Mouse (Mus musculus) kidney, embryonic 16.5 days (tissue): ENCODE results near the gene Dcaf17. TPM values are rescaled to one million over a fixed set of nuclear protein-coding genes. Genes with fewer than 3 reads are reported as not detected.

Source experiments
- ATAC-seq: fragments of 200-750 bp; cut with Nextera tagmentation; 2 replicates; pipeline ENCODE4 v1.8.0; 2017; ENCODE audit warnings: moderate TSS enrichment; ENCODE audit not compliant: low FRiP score, low TSS enrichment
- H3K27ac ChIP-seq: fragments of 300-500 bp; sonication (generic); 2 replicates; pipeline ENCODE4 v1.5.1; 2014; ENCODE audit warnings: low read length
- H3K27me3 ChIP-seq: fragments of 300-500 bp; sonication (generic); 2 replicates; pipeline ENCODE4 v1.6.1; 2014; ENCODE audit warnings: low read length, control low read depth, mixed read lengths; ENCODE audit not compliant: insufficient read depth
- H3K36me3 ChIP-seq: fragments of 300-500 bp; sonication (generic); 2 replicates; pipeline ENCODE4 v1.6.1; 2014; ENCODE audit warnings: low read length, control low read depth, mixed read lengths; ENCODE audit not compliant: insufficient read depth
- H3K4me1 ChIP-seq: fragments of 300-500 bp; sonication (generic); 2 replicates; pipeline ENCODE4 v1.6.1; 2014; ENCODE audit warnings: low read length, control low read depth, mixed read lengths; ENCODE audit not compliant: insufficient read depth
- H3K4me2 ChIP-seq: fragments of 300-500 bp; sonication (generic); replicated peaks from 2 replicates; pipeline ENCODE4 v1.6.1; 2014; ENCODE audit warnings: low read depth, low read length
- H3K4me3 ChIP-seq: fragments of 300-500 bp; sonication (generic); 2 replicates; pipeline ENCODE4 v1.5.1; 2014; ENCODE audit warnings: mild to moderate bottlenecking, low read length
- H3K9ac ChIP-seq: fragments of 300-500 bp; sonication (generic); replicated peaks from 2 replicates; pipeline ENCODE4 v1.6.1; 2014; ENCODE audit warnings: low read length
- H3K9me3 ChIP-seq: fragments of 300-500 bp; sonication (generic); 2 replicates; pipeline ENCODE4 v1.6.1; 2016; ENCODE audit warnings: low read length, control low read depth
- WGBS: fragments of 180-500 bp; shearing (Covaris S2); extraction: QIAGEN DNeasy Blood & Tissue Kit; methylation state at CpG from one replicate; pipeline ENCODE4 v1.1.7; 2014; 5-methylcytosine and 5-hydroxymethylcytosine counted together
- polyA plus RNA-seq: library from polyadenylated mRNA; unstranded; fragments of >200 nt; fragmentation: Nextera tagmentation; extraction: Ambion mirVana; gene quantifications from 2 replicates; pipeline ENCODE4 v1.2.1, GENCODE M21; 2015

Gene Dcaf17
- polyA plus RNA-seq, 1 experiment from 2014 or later = 37.7 TPM

DNA sequence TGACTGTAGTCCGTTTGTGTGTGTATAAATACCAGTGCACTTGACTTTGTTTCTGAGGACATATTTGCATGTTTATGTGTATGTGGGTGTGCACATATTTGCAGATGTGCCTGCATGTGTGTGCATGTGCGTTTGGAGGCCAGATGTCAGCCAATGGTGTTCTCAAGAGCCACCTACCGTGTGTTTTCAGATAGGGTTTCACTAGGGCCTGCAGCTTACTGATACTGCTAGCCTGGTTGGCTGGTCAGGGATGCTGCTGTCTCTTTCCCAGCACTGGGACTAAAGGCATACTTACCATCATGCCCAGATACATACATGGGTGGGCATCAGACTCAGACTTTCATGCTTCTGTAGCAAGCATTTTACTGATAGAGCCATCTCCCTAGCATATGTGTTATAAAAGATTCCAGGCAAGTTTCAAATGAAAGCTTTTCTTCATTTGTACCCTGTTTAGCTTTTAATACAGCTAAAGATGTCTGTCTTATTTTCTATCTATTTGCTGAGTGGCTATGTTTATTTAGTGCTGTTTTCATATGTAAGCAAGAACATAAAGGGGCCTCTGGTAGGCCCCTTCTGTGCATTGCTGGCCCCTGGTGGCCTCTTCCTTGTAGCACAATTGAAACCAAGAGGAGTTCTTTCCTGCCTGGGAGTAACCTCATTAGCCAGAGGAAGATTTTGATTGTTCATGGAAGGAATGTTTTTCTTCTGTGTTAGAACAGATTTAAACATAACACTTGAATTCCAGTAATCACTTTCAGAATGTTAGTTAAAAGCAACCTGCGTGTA is 35.7 kb downstream of the Dcaf17 start:
- H3K9ac ChIP-seq = no peak overlapping the region
- H3K4me2 ChIP-seq = no peak overlapping the region
- no peaks in the 10 kb centered on the region for H3K27me3 ChIP-seq
- 82% methylated on average over 4 of the region's 4 CpGs for WGBS
- H3K4me1 ChIP-seq = no peaks in the 10 kb centered on the region
- no peak overlapping the region for H3K27ac ChIP-seq
- no peak overlapping the region for H3K4me3 ChIP-seq
- H3K9me3 ChIP-seq = no peaks in the 10 kb centered on the region
- H3K36me3 ChIP-seq = peaks cover 28% of the 10 kb centered on the region
- no peak for ATAC-seq

DNA sequence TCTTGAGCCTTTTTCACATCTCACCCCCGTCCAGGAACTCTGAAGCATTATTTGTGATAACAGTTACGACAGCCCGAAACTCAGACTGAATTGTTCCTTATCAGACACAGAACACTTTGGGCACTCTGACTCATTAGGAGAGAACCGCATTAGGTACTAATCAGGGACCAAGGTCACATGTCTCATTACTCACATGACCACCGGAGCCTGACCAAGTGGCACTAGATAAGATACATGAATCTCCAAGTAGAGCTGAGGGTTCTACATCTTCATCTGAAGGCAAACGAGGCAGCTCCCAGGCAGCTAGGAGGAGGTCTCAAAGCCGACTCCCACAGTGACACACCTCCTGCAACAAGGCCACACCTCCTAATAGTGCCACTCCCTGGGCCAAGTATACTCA is 41.0 kb downstream of the Dcaf17 start:
- Histone ChIP-seq H3K27me3 (no peaks in the 10 kb centered on the region), H3K4me3 (no peak overlapping the region), H3K9ac (no peak overlapping the region), H3K4me2 (no peak overlapping the region), H3K27ac (no peak overlapping the region), H3K9me3 (no peaks in the 10 kb centered on the region), H3K4me1 (no peaks in the 10 kb centered on the region), H3K36me3 (peaks cover 15% of the 10 kb centered on the region)
- ATAC-seq = no peak
- WGBS = 71% methylated on average over 7 of the region's 7 CpGs

DNA sequence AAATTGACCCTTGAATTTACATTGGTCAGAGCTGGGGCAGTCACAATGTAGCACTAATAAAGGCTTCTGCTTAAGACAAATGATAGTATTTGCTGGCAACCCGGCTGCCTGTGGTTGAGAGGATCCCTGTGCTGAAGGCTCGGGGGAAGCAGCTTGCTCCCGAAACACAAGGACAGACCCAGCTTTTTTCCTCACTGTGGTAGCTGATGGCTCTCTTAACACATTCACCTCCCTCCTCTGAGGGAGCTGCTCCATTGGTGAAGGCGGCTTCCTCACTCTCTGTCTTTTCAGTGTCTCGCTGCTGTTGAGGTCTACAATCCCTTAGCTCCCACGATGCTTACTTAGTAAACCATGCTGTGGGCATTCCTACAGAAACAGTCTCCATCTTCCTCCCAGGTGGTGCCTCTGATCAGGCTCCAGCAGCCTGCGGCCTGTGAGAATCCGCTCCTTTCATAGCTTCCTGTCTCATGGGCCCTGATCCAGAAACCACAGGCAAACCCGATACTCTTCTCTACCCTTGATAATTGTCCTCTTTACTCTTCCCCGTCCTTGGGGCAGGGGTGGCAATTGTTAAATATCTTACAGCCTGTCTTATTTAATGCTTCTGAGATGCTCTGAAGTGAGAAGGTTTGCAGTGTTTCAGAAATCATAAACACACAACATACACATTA is 47.6 kb downstream of the Dcaf17 start:
- Histone ChIP-seq H3K27me3 (no peaks in the 10 kb centered on the region), H3K4me1 (no peaks in the 10 kb centered on the region)
- WGBS = 75% methylated on average over 10 of the region's 10 CpGs

DNA sequence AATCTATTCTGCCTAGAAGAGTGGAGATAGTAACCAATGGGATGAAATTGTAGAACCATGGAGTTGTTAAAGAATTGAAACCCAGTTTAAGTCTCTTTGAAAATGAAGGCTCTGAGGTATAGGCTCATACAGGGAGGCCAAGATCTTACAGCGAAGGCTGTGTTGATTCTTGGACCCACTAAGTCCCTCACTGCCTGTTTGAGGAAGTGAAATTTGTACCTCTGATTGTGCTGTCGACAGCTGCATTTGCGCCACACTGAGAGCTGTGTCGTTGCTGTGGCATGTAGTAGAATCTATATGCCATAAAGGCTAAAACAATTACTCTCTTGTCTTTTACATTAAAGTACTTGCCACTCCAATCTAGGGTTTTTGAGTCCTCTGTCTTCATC is 48.2 kb downstream of the Dcaf17 start:
- 91% methylated on average over 4 of the region's 4 CpGs for WGBS
- Histone ChIP-seq H3K36me3 (peaks cover 5% of the 10 kb centered on the region; the same call in 1 of the 2 replicates), H3K9ac (no peak overlapping the region), H3K4me3 (no peak overlapping the region), H3K4me1 (no peaks in the 10 kb centered on the region), H3K4me2 (no peak overlapping the region), H3K9me3 (no peaks in the 10 kb centered on the region), H3K27me3 (no peaks in the 10 kb centered on the region), H3K27ac (no peak overlapping the region)
- ATAC-seq = no peak

More for the DNA sequence above, 47.6 kb downstream of the Dcaf17 start:
- Histone ChIP-seq H3K27ac (no peak overlapping the region), H3K9me3 (no peaks in the 10 kb centered on the region), H3K36me3 (peaks cover 5% of the 10 kb centered on the region; the same call in 1 of the 2 replicates), H3K9ac (no peak overlapping the region), H3K4me3 (no peak overlapping the region), H3K4me2 (no peak overlapping the region)
- ATAC-seq = no peak

DNA sequence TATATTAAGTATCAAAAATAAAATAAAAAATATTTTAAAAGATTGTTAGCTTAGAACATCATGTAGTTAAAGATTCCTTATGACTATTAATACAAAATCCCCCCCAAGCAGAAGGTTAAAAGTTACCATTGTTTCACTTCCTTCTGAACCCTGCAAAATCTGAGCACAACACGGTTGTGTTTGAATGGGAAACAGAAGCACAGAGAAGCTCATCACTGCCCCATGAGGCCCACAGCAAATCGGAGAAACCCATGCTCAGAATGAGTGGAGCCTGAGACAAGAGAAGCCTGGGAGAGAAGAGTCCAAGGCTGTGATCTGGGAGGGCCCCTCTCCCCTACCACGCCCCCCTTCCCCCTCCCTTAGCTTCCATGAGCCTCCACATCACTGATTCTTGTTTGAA is 49.6 kb downstream of the Dcaf17 start:
- no peak overlapping the region for H3K4me3 ChIP-seq
- peaks cover 5% of the 10 kb centered on the region; the same call in 1 of the 2 replicates for H3K36me3 ChIP-seq
- H3K27ac ChIP-seq = no peak overlapping the region
- H3K9ac ChIP-seq = no peak overlapping the region
- no peak for ATAC-seq
- H3K9me3 ChIP-seq = no peaks in the 10 kb centered on the region
- H3K4me1 ChIP-seq = no peaks in the 10 kb centered on the region
- 63% methylated on average over 3 of the region's 3 CpGs for WGBS
- H3K27me3 ChIP-seq = no peaks in the 10 kb centered on the region
- no peak overlapping the region for H3K4me2 ChIP-seq

DNA sequence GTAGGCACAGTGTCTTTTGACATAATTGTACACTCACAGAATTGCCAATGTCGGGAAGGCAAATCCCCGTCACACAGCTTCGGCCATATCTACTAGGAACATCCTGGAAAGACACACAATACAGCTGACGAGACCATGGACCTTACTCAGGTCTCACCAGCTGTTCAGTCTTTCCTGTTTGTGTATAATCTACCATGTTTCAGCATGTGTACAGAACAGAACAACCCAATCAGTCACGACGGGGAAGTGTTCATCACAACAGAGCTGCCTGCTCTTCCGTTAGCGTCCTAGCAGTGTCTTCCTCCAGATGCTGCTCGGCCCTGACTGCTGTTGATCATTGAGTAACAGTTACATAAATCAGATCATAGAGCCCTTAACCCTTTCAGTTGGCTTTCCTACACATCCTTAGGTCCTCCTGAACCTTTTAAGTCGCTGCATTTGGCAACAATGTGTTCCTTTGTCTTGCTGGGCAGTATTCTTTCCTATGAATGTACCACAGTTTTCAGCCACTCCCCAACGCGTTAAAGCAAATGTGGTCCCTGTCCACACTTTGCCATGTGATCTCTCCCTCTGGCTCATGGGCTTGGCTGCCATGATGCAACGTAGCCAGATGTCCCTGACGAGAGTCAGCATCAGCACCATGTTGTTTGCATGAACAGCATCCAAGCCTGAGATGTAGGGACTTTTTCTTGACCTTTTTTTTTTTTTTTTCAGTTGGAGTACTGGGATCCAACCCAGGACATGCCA is 50.5 kb downstream of the Dcaf17 start:
- Histone ChIP-seq H3K4me1 (no peaks in the 10 kb centered on the region), H3K9me3 (no peaks in the 10 kb centered on the region), H3K4me3 (no peak overlapping the region), H3K27me3 (no peaks in the 10 kb centered on the region), H3K9ac (no peak overlapping the region), H3K4me2 (no peak overlapping the region), H3K27ac (no peak overlapping the region), H3K36me3 (peaks cover 1% of the 10 kb centered on the region; the same call in 1 of the 2 replicates)
- ATAC-seq = no peak
- 82% methylated on average over 14 of the region's 14 CpGs for WGBS

DNA sequence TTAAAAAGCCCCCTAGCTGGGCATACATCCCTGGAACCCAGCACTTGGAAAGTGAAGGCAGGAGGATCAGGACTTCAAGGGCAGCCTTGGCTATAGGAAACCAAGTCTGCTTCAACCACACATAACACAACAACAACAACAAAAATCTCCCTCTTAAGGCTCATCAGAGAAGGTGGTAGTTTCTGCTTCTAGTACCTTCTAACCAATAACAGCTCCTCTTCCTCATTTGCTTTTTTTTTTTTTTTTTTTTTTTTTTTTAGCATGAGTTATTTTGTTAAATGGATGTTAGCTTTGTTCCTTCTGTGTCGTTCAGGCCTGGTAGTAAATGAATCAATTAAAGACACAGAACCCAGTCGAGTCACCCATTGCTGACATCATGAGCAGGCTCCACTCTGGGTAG is 52.1 kb downstream of the Dcaf17 start:
- Histone ChIP-seq H3K9ac (no peak overlapping the region), H3K27ac (no peak overlapping the region), H3K27me3 (no peaks in the 10 kb centered on the region), H3K9me3 (no peaks in the 10 kb centered on the region), H3K4me1 (no peaks in the 10 kb centered on the region), H3K4me3 (no peak overlapping the region), H3K4me2 (no peak overlapping the region), H3K36me3 (no peaks in the 10 kb centered on the region)
- no peak for ATAC-seq
- WGBS = 71% methylated on average over 2 of the region's 2 CpGs

DNA sequence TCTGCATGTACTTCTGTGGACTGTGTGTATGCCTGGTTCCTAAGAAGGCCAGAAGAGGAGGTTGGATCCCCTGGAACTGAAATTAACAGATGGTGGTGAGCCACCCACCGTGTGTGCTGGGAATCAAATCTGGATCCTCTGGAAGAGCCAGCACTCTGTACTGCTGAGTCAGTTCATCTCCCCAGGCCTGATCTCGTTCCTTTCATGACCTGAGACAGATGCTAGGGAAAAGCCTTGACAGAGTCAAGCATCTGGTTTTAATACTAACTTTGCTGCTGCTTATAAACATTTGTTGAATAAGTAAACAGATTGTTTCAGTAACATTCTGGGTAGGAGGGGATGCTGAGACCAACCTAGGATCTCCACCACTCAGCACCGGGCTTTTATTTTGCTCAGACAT is 53.4 kb downstream of the Dcaf17 start:
- Histone ChIP-seq H3K4me1 (no peaks in the 10 kb centered on the region), H3K4me3 (no peak overlapping the region), H3K36me3 (no peaks in the 10 kb centered on the region), H3K9me3 (no peaks in the 10 kb centered on the region), H3K9ac (no peak overlapping the region), H3K4me2 (no peak overlapping the region), H3K27ac (no peak overlapping the region), H3K27me3 (no peaks in the 10 kb centered on the region)
- WGBS = 78% methylated on average over 3 of the region's 3 CpGs
- ATAC-seq = no peak

DNA sequence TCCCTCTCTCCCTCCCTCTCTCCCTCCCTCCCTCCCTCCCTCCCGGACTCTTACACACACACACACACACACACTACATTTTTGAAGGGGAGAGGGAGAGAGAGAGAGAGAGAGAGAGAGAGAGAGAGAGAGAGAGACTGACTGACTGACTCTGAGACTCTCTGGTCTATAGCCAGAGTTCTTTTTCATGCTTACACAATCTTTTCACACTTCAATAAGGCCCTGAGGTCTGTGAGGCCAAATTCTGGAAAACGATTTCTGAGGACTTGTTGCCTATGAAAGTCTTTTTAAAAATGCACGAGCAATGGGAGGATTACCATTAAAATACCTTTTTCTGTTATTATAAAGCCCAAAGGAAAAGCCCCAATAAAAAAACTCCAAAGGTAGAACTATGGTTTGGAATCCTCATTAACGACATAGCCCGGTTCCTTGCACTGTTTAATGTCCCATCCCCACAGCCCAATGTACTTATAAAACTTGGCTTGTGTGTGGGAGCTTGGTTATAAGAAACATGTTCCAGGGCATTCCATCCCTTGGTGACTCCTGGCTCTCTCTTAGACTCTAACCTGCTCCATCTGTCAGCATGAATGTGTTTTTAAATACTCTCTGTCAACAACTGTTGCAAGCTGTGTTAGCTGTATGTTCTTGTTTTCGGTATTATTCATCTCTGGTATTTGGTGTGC is 58.5 kb downstream of the Dcaf17 start:
- Histone ChIP-seq H3K4me1 (peaks cover 10% of the 10 kb centered on the region; the same call in 1 of the 2 replicates), H3K9me3 (peaks cover 5% of the 10 kb centered on the region), H3K4me2 (no peak overlapping the region), H3K9ac (no peak overlapping the region), H3K27ac (no peak overlapping the region), H3K4me3 (no peak overlapping the region), H3K36me3 (no peaks in the 10 kb centered on the region), H3K27me3 (peaks cover 6% of the 10 kb centered on the region)
- WGBS = 84% methylated on average over 5 of the region's 6 CpGs
- ATAC-seq = no peak
